Mouse (Mus musculus): ENCODE data around the gene Rgs12.

The Rgs12 gene

DNA sequence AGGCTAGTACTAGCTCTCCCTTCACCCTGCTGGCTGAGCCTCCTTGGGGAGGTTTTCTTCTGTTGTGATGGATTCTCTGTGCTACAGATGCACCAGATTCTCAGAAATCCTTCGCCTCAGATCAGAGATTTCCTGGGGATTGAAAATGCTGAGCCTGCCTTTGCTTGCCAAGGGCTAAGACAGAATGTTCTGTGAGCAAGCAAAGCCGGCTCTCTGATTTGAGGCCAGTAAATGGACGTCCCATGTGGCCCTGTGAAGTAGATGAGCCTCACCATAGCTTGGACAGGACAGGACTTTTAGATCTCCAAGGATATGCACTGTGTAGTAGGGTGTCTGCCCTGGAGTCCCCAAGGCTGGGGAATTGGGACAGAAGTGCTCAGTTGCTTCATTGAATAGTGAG is 135.7 kb downstream of the Rgs12 start:
- no peak for DNase-seq (ENCODE audit: low spot score)

DNA sequence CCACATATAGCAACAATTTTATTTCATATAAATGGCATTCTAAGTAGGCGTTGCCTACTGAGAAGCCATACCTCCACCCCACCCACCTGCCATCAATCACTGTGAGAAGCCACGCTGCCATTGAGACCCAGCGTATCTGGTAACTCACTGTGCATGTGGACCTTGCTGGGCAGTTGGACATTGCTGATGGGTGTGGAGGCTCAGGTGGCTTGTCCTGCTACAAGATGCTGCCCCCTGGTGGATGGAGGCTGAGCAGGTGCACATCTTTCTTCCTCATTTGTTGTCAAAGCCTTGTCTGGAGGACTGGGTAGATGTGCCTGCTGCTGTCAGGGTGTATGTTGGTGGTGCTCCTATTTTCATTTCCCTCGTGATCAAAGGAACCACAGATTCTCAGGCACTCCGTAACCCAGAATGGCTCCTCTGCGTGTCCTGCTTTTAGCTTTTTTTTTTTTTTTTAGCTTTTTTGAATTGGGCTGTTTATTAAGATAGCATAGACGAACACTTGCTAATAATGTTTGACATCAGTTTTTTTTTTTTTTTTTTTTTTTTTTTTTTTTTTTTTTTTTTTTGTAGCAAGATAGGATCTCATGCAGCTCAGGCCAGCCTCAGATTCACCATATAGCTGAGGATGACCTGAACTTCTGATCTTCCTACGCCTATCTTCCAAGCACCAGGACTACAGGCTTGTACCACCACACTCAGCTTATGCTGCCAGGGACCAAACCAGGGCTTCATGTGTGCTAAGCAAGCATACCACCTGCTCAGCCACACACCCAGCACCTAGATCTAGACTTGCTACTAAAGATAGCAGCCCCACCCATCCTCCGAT is 139.8 kb downstream of the Rgs12 start:
- DNase-seq (ENCODE audit: low spot score), result peak; percentile 83

Data from layer of hippocampus, adult 11-12 months (tissue).